27 mouse cellular contexts compared by ENCODE assay signal in the genomic region with DNA sequence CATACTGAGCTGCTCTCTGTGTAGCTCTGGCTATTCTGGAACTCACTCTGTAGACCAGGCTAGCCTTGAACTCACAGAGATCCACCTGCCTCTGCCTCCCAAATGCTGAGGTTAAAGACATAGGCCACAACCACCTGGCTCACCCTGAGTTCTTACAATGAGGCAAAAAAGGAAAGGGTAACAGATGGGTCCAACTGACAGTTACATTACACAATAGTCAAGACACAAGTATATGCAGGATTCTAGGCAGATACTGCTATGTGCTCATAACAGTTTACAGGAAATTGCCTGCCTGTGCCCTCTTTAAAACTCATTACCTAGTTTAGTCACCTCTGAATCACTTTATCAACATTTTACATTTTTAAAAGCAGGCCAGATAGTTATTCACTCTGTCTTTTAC. TPM values are rescaled to one million over a fixed set of nuclear protein-coding genes. Genes with fewer than 3 reads are reported as not detected.
DNase-seq lines count a peak whose midpoint lies in the region; ATAC-seq and TF ChIP-seq lines count a peak whose summit lies in the region.
"Had no signal": no experiment of that assay in that cellular context is flagged by ENCODE, and none has a peak within 500 bp of the region (broad histone marks: within the 10 kb centered on the region; RNA-seq: fewer than 3 reads in every experiment).

No protein-coding gene starts in this region.

- no peaks in the 10 kb centered on the region for H3K9me3 ChIP-seq in erythroblast, embryonic 14.5 days (ENCODE audit: control insufficient read depth, low read length)
- H3K9me3 ChIP-seq in lung, postnatal 0 days (ENCODE audit: low read length): no peaks in the 10 kb centered on the region
- H3K9me3 ChIP-seq in liver, embryonic 14.5 days (ENCODE audit: control insufficient read depth, low read length): no peaks in the 10 kb centered on the region
- H3K9me3 ChIP-seq in forebrain, embryonic 15.5 days: no peaks in the 10 kb centered on the region
- H3K9me3 ChIP-seq: embryonic facial prominence, embryonic 15.5 days; forebrain, embryonic 10.5 days; heart, embryonic 10.5 days; neural tube, embryonic 15.5 days had no signal

- TF ChIP-seq CTCF in lung, postnatal 0 days (IDR thresholded peaks at IDR 0.05): no peak
- TF ChIP-seq CTCF in liver, embryonic 14.5 days (IDR thresholded peaks at IDR 0.05; ENCODE audit: low read depth): no peak

- DNase-seq in lung, postnatal 0 days (ENCODE audit: low spot score): peak; percentile 17
- DNase-seq in lung, postnatal 10 days: no peak
- DNase-seq in liver, embryonic 14.5 days (ENCODE audit: low read depth in 3 of 3, low spot score in 3 of 3): no peak
- no peak for DNase-seq in frontal cortex, postnatal 10 days (ENCODE audit: low spot score in 2 of 2)
- DNase-seq: adrenal gland, postnatal 14 days; cerebellum, adult 9-10 months; kidney, adult 18-20 months; kidney, postnatal 4 days had no signal

- no peak for ATAC-seq in erythroblast, adult 5-6 weeks (replicated peaks; ENCODE audit: low FRiP score, poor library complexity, severe bottlenecking)
- no peak for ATAC-seq in lung, postnatal 0 days
- ATAC-seq in liver, embryonic 14.5 days (ENCODE audit: insufficient read depth): no peak
- no peak for ATAC-seq in forebrain, embryonic 15.5 days (replicated peaks)
- ATAC-seq: CD4-positive, CD25-positive, alpha-beta regulatory T cell, adult 4 months; midbrain, embryonic 16.5 days had no signal

- no peak overlapping the region for H3ac ChIP-seq in myocyte (ENCODE audit: control insufficient read depth, insufficient read length)

- H3K27ac ChIP-seq in lung, postnatal 0 days (ENCODE audit: low read length): no peak overlapping the region
- peak overlapping the region; percentile 98 for H3K27ac ChIP-seq in liver, embryonic 14.5 days
- no peak overlapping the region for H3K27ac ChIP-seq in forebrain, embryonic 15.5 days (replicated peaks)
- H3K27ac ChIP-seq: embryonic facial prominence, embryonic 15.5 days; forebrain, embryonic 10.5 days; heart, embryonic 10.5 days; neural tube, embryonic 15.5 days had no signal

- peaks cover 75% of the 10 kb centered on the region for H3K4me1 ChIP-seq in erythroblast, embryonic 14.5 days (ENCODE audit: control insufficient read depth)
- peaks cover 16% of the 10 kb centered on the region for H3K4me1 ChIP-seq in lung, postnatal 0 days (ENCODE audit: insufficient read depth, low read depth, low read length)
- H3K4me1 ChIP-seq in liver, embryonic 14.5 days (replicated peaks; ENCODE audit: control insufficient read depth in 2 of 2, insufficient read depth in 2 of 2, low read length in 1 of 2): peaks cover 56 to 63% of the 10 kb centered on the region in 2 experiments
- peaks cover 18% of the 10 kb centered on the region for H3K4me1 ChIP-seq in forebrain, embryonic 15.5 days

- H3K4me2 ChIP-seq in lung, postnatal 0 days (replicated peaks; ENCODE audit: low read depth, low read length): peak overlapping the region; percentile 6; the same call in 1 of the 2 replicates
- H3K4me2 ChIP-seq in liver, embryonic 14.5 days (ENCODE audit: low read depth): peak overlapping the region; percentile 94
- peak overlapping the region; percentile 97 for H3K4me2 ChIP-seq in myocyte (ENCODE audit: low read depth)
- no peak overlapping the region for H3K4me2 ChIP-seq in forebrain, embryonic 15.5 days (replicated peaks)
- H3K4me2 ChIP-seq: embryonic facial prominence, embryonic 15.5 days; neural tube, embryonic 15.5 days had no signal

- H3K27me3 ChIP-seq in erythroblast, embryonic 14.5 days (ENCODE audit: control insufficient read depth): no peaks in the 10 kb centered on the region
- H3K27me3 ChIP-seq in lung, postnatal 0 days (replicated peaks; ENCODE audit: insufficient read depth, low read length): no peaks in the 10 kb centered on the region
- no peaks in the 10 kb centered on the region for H3K27me3 ChIP-seq in liver, embryonic 14.5 days (ENCODE audit: control insufficient read depth, insufficient read depth, low read length)
- H3K27me3 ChIP-seq in myocyte (ENCODE audit: control insufficient read depth, insufficient read depth, insufficient read length): no peaks in the 10 kb centered on the region
- no peaks in the 10 kb centered on the region for H3K27me3 ChIP-seq in forebrain, embryonic 15.5 days
- H3K27me3 ChIP-seq: embryonic facial prominence, embryonic 15.5 days; neural tube, embryonic 15.5 days had no signal

- no peak overlapping the region for H3K9ac ChIP-seq in lung, postnatal 0 days (replicated peaks; ENCODE audit: low read depth)
- peak overlapping the region; percentile 99 for H3K9ac ChIP-seq in liver, embryonic 14.5 days (replicated peaks)
- H3K9ac ChIP-seq in forebrain, embryonic 15.5 days (replicated peaks): no peak overlapping the region
- H3K9ac ChIP-seq: embryonic facial prominence, embryonic 15.5 days; neural tube, embryonic 15.5 days had no signal

- TF ChIP-seq EP300 in lung, postnatal 0 days (IDR thresholded peaks at IDR 0.05): no peak
- peak; percentile 38 for TF ChIP-seq EP300 in liver, embryonic 14.5 days (IDR thresholded peaks at IDR 0.05; ENCODE audit: low read depth)

- peak overlapping the region; percentile 90 for H3K4me3 ChIP-seq in erythroblast, embryonic 14.5 days (replicated peaks)
- H3K4me3 ChIP-seq in lung, postnatal 0 days (ENCODE audit: low read depth, low read length): no peak overlapping the region
- peak overlapping the region; percentile 91 to 93 for H3K4me3 ChIP-seq in liver, embryonic 14.5 days (ENCODE audit: insufficient read depth in 1 of 2, low read depth in 2 of 2, low read length in 2 of 2)
- no peak overlapping the region for H3K4me3 ChIP-seq in myocyte
- no peak overlapping the region for H3K4me3 ChIP-seq in forebrain, embryonic 15.5 days
- H3K4me3 ChIP-seq: embryonic facial prominence, embryonic 15.5 days; forebrain, embryonic 10.5 days; heart, embryonic 10.5 days; neural tube, embryonic 15.5 days had no signal

- peaks cover 77% of the 10 kb centered on the region for H3K36me3 ChIP-seq in erythroblast, embryonic 14.5 days (ENCODE audit: control insufficient read depth)
- H3K36me3 ChIP-seq in lung, postnatal 0 days (ENCODE audit: insufficient read depth, low read length): no peaks in the 10 kb centered on the region
- peaks cover 43% of the 10 kb centered on the region for H3K36me3 ChIP-seq in liver, embryonic 14.5 days (replicated peaks; ENCODE audit: control insufficient read depth, insufficient read depth, low read depth)
- H3K36me3 ChIP-seq in myocyte (ENCODE audit: control insufficient read depth, insufficient read depth): peaks cover 10% of the 10 kb centered on the region
- H3K36me3 ChIP-seq in forebrain, embryonic 15.5 days: no peaks in the 10 kb centered on the region
- H3K36me3 ChIP-seq: embryonic facial prominence, embryonic 15.5 days; forebrain, embryonic 10.5 days; heart, embryonic 10.5 days; neural tube, embryonic 15.5 days had no signal

- H3K79me2 ChIP-seq in myocyte (ENCODE audit: control insufficient read depth, insufficient read depth): peaks cover 64% of the 10 kb centered on the region

- no peak for TF ChIP-seq POLR2A in myocyte (IDR thresholded peaks at IDR 0.05; ENCODE audit: insufficient read length, low read depth)

TF ChIP-seq in myocyte, 11 proteins besides CTCF, POLR2A, EP300 and RAD21:
- TF ChIP-seq MYOG (IDR thresholded peaks at IDR 0.05; ENCODE audit: control insufficient read depth in 1 of 3, insufficient read depth in 1 of 3, insufficient read length in 2 of 3, low read depth in 2 of 3): no peak

RNA-seq across cellular contexts. Expression of a gene that starts 3.1 kb away (rescaled TPM):
- 29.1 and 34.6 TPM in 2 replicates for polyA plus RNA-seq in erythroblast, embryonic 14.5 days (2012)
- 374 and 432 TPM in 2 replicates for total RNA-seq in erythroblast, adult 5-6 weeks (2015; ENCODE audit: low replicate concordance)
- total RNA-seq in erythroblast, adult 5-6 weeks (2017; ENCODE audit: low replicate concordance): 642 and 716 TPM in 2 replicates
- polyA plus RNA-seq in lung, postnatal 0 days (2015; fragmentation: Nextera tagmentation; extraction: Ambion mirVana): 76.9 and 86.2 TPM in 2 replicates
- polyA plus RNA-seq in liver, embryonic 14.5 days (2012; rRNA removed): 68.4 and 77.0 TPM in 2 replicates
- 149 and 166 TPM in 2 replicates for polyA plus RNA-seq in liver, embryonic 14.5 days (2014; fragmentation: Nextera tagmentation; extraction: Ambion mirVana)
- 170 TPM for polyA plus RNA-seq in myocyte (2012; fragmentation: generic; extraction: Trizol)
- 9.9 and 10.9 TPM in 2 replicates for polyA plus RNA-seq in forebrain, embryonic 15.5 days (2015; fragmentation: Nextera tagmentation; extraction: Ambion mirVana)

RNA-seq across cellular contexts. Expression of a gene that starts 33.9 kb away (rescaled TPM):
- not detected in 2 replicates for polyA plus RNA-seq in erythroblast, embryonic 14.5 days (2012)
- total RNA-seq in erythroblast, adult 5-6 weeks (2015; ENCODE audit: low replicate concordance): not detected in 2 replicates
- not detected in 2 replicates for total RNA-seq in erythroblast, adult 5-6 weeks (2017; ENCODE audit: low replicate concordance)
- not detected in 2 replicates for polyA plus RNA-seq in lung, postnatal 0 days (2015; fragmentation: Nextera tagmentation; extraction: Ambion mirVana)
- not detected in 2 replicates for polyA plus RNA-seq in liver, embryonic 14.5 days (2012; rRNA removed)
- not detected in 2 replicates for polyA plus RNA-seq in liver, embryonic 14.5 days (2014; fragmentation: Nextera tagmentation; extraction: Ambion mirVana)
- polyA plus RNA-seq in myocyte (2012; fragmentation: generic; extraction: Trizol): not detected
- polyA plus RNA-seq in forebrain, embryonic 15.5 days (2015; fragmentation: Nextera tagmentation; extraction: Ambion mirVana): not detected in 2 replicates
- total RNA-seq: adrenal gland, postnatal 14 days; common myeloid progenitor, adult 5-6 weeks; gastrocnemius, adult 18-20 months; gastrocnemius, postnatal 4 days; left cerebral cortex, postnatal 36 days had no signal
- polyA plus RNA-seq: CD4-positive, CD25-positive, alpha-beta regulatory T cell, adult 4 months; embryonic facial prominence, embryonic 15.5 days; forebrain, embryonic 10.5 days; heart, embryonic 10.5 days; heart, postnatal 0 days; hindbrain, embryonic 11.5 days; kidney, embryonic 16.5 days; limb, embryonic 14.5 days; midbrain, embryonic 16.5 days; neural tube, embryonic 15.5 days; urinary bladder, adult 2 months had no signal

Comparison
In these comparisons a context has a peak if more than half of its experiments do, and no peak if none do; other contexts are left out.
1. H3K4me3 ChIP-seq: peak in erythroblast, embryonic 14.5 days (single experiment) and liver, embryonic 14.5 days (2 of 2); none in lung, postnatal 0 days (single experiment), myocyte (single experiment) and forebrain, embryonic 15.5 days (single experiment).